Mouse (Mus musculus): ENCODE measurements around the gene Elfn2. TPM values are rescaled to one million over a fixed set of nuclear protein-coding genes. Genes with fewer than 3 reads are reported as not detected.

The Elfn2 gene
- polyA plus RNA-seq, 1 experiment from 2014 or later = 2.4 TPM

GRCm38 (mm10) chr15:78633413-78633812 lies 85.2 kb downstream of the Elfn2 start:
- Histone ChIP-seq H3K27ac (peak overlapping the region; percentile 80), H3K27me3 (no peaks in the 10 kb centered on the region), H3K9ac (no peak overlapping the region), H3K4me2 (replicated peaks) (0 out of 2 replicates have a peak overlapping the region, but pooled peaks have one; percentile 4), H3K36me3 (no peaks in the 10 kb centered on the region), H3K4me1 (peaks cover 64% of the 10 kb centered on the region), H3K9me3 (replicated peaks) (no peaks in the 10 kb centered on the region), H3K4me3 (no peak overlapping the region)
- ATAC-seq (ENCODE audit: low FRiP score) = no peak
- WGBS = 31% methylated on average over 5 of the region's 5 CpGs

- peaks cover 57% of the 10 kb centered on the region for H3K4me1 ChIP-seq
- no peak for ATAC-seq (ENCODE audit: low FRiP score)
- no peak overlapping the region for H3K9ac ChIP-seq
These were observed 86.2 kb downstream of the Elfn2 start for GRCm38 (mm10) chr15:78632387-78632786.

GRCm38 (mm10) chr15:78626285-78626684 lies 92.3 kb downstream of the Elfn2 start:
- H3K9ac ChIP-seq = no peak overlapping the region
- ATAC-seq (ENCODE audit: low FRiP score) = no peak
- H3K27me3 ChIP-seq = peaks cover 5% of the 10 kb centered on the region; the same call in 1 of the 2 replicates
- H3K9me3 ChIP-seq (replicated peaks) = no peaks in the 10 kb centered on the region
- no peak overlapping the region for H3K4me3 ChIP-seq
- H3K4me1 ChIP-seq = peaks cover 19% of the 10 kb centered on the region
- H3K36me3 ChIP-seq = no peaks in the 10 kb centered on the region
- H3K4me2 ChIP-seq (replicated peaks) = no peak overlapping the region
- H3K27ac ChIP-seq = no peak overlapping the region
- WGBS = 90% methylated on average over 13 of the region's 13 CpGs

More at GRCm38 (mm10) chr15:78632387-78632786, 86.2 kb downstream of the Elfn2 start:
- Histone ChIP-seq H3K36me3 (no peaks in the 10 kb centered on the region), H3K4me3 (no peak overlapping the region), H3K9me3 (replicated peaks) (no peaks in the 10 kb centered on the region), H3K27me3 (no peaks in the 10 kb centered on the region), H3K27ac (peak overlapping the region; percentile 57), H3K4me2 (replicated peaks) (no peak overlapping the region)
- WGBS = 42% methylated on average over 2 of the region's 2 CpGs

GRCm38 (mm10) chr15:78624961-78625360 lies 93.6 kb downstream of the Elfn2 start:
- Histone ChIP-seq H3K4me1 (peaks cover 12% of the 10 kb centered on the region), H3K36me3 (no peaks in the 10 kb centered on the region), H3K4me2 (replicated peaks) (no peak overlapping the region), H3K27ac (0 out of 2 replicates have a peak overlapping the region, but pooled peaks have one; percentile 0), H3K9me3 (replicated peaks) (no peaks in the 10 kb centered on the region), H3K27me3 (peaks cover 8% of the 10 kb centered on the region; the same call in 1 of the 2 replicates), H3K4me3 (no peak overlapping the region), H3K9ac (no peak overlapping the region)
- ATAC-seq (ENCODE audit: low FRiP score) = no peak; the same call in 1 of the 2 replicates
- 75% methylated on average over 3 of the region's 3 CpGs for WGBS

GRCm38 (mm10) chr15:78624431-78624950 lies 94.1 kb downstream of the Elfn2 start:
- peak; percentile 75; the same call in 1 of the 2 replicates for ATAC-seq (ENCODE audit: low FRiP score)
- Histone ChIP-seq H3K36me3 (no peaks in the 10 kb centered on the region), H3K9me3 (replicated peaks) (no peaks in the 10 kb centered on the region), H3K4me2 (replicated peaks) (no peak overlapping the region), H3K4me3 (no peak overlapping the region), H3K9ac (peak overlapping the region; percentile 32; the same call in 1 of the 2 replicates), H3K27ac (peak overlapping the region; percentile 57), H3K4me1 (peaks cover 12% of the 10 kb centered on the region), H3K27me3 (peaks cover 13% of the 10 kb centered on the region; the same call in 1 of the 2 replicates)
- WGBS = 39% methylated on average over 13 of the region's 13 CpGs

- peaks cover 12% of the 10 kb centered on the region for H3K4me1 ChIP-seq
- H3K27ac ChIP-seq = no peak overlapping the region
- ATAC-seq (ENCODE audit: low FRiP score) = no peak; the same call in 1 of the 2 replicates
- no peaks in the 10 kb centered on the region for H3K9me3 ChIP-seq (replicated peaks)
- H3K36me3 ChIP-seq = no peaks in the 10 kb centered on the region
- H3K4me2 ChIP-seq (replicated peaks) = no peak overlapping the region
- H3K9ac ChIP-seq = no peak overlapping the region
- 13% methylated on average over 5 of the region's 5 CpGs for WGBS
- no peak overlapping the region for H3K4me3 ChIP-seq
- H3K27me3 ChIP-seq = peaks cover 13% of the 10 kb centered on the region; the same call in 1 of the 2 replicates
These were observed 95.1 kb downstream of the Elfn2 start for GRCm38 (mm10) chr15:78623426-78623825.

Other genes with a start within 250 kb of the Elfn2 start
- gene Il2rb, start 223.5 kb downstream of the Elfn2 start, polyA plus RNA-seq (2016; fragmentation: Nextera tagmentation; extraction: Ambion mirVana) = 0.07 and 0.14 TPM in 2 replicates
- gene C1qtnf6, start 187.4 kb downstream of the Elfn2 start, polyA plus RNA-seq (2016; fragmentation: Nextera tagmentation; extraction: Ambion mirVana) = 11.6 and 13.0 TPM in 2 replicates
- 0.09 and 0.57 TPM in 2 replicates for gene Sstr3, start 174.1 kb downstream of the Elfn2 start, polyA plus RNA-seq (2016; fragmentation: Nextera tagmentation; extraction: Ambion mirVana)
- 4.9 and 5.7 TPM in 2 replicates for gene Rac2, start 146.0 kb downstream of the Elfn2 start, polyA plus RNA-seq (2016; fragmentation: Nextera tagmentation; extraction: Ambion mirVana)
- gene Cyth4, start 121.7 kb downstream of the Elfn2 start, polyA plus RNA-seq (2016; fragmentation: Nextera tagmentation; extraction: Ambion mirVana) = 6.3 and 7.8 TPM in 2 replicates
- 51.7 and 58.0 TPM in 2 replicates for gene Mfng, start 54.7 kb upstream of the Elfn2 start, polyA plus RNA-seq (2016; fragmentation: Nextera tagmentation; extraction: Ambion mirVana)
- gene Card10, start 84.3 kb upstream of the Elfn2 start, polyA plus RNA-seq (2016; fragmentation: Nextera tagmentation; extraction: Ambion mirVana) = 2.7 and 2.9 TPM in 2 replicates
- 15.1 and 15.6 TPM in 2 replicates for gene Cdc42ep1, start 123.9 kb upstream of the Elfn2 start, polyA plus RNA-seq (2016; fragmentation: Nextera tagmentation; extraction: Ambion mirVana)
- gene Lgals2, start 136.8 kb upstream of the Elfn2 start, polyA plus RNA-seq (2016; fragmentation: Nextera tagmentation; extraction: Ambion mirVana) = not detected in 2 replicates
- gene Gga1, start 158.4 kb upstream of the Elfn2 start, polyA plus RNA-seq (2016; fragmentation: Nextera tagmentation; extraction: Ambion mirVana) = 54.3 and 58.7 TPM in 2 replicates
- gene Gm49510, start 180.9 kb upstream of the Elfn2 start, polyA plus RNA-seq (2016; fragmentation: Nextera tagmentation; extraction: Ambion mirVana) = 0.22 and 0.61 TPM in 2 replicates
- gene Sh3bp1, start 181.0 kb upstream of the Elfn2 start, polyA plus RNA-seq (2016; fragmentation: Nextera tagmentation; extraction: Ambion mirVana) = 15.5 and 17.4 TPM in 2 replicates
- 48.1 and 49.0 TPM in 2 replicates for gene Pdxp, start 195.1 kb upstream of the Elfn2 start, polyA plus RNA-seq (2016; fragmentation: Nextera tagmentation; extraction: Ambion mirVana)
- gene Lgals1, start 208.0 kb upstream of the Elfn2 start, polyA plus RNA-seq (2016; fragmentation: Nextera tagmentation; extraction: Ambion mirVana) = 569 and 595 TPM in 2 replicates
- 53.8 and 60.0 TPM in 2 replicates for gene Nol12, start 216.2 kb upstream of the Elfn2 start, polyA plus RNA-seq (2016; fragmentation: Nextera tagmentation; extraction: Ambion mirVana)
- gene Triobp, start 229.0 kb upstream of the Elfn2 start, polyA plus RNA-seq (2016; fragmentation: Nextera tagmentation; extraction: Ambion mirVana) = 44.7 and 52.4 TPM in 2 replicates